Comparison of ENCODE assay signal across 10 mouse cellular contexts in genomic region chr11:5257151-5257862, GRCm38 (mm10). TPM values are rescaled to one million over a fixed set of nuclear protein-coding genes. Genes with fewer than 3 reads are reported as not detected.
DNase-seq lines count a peak whose midpoint lies in the region; ATAC-seq and TF ChIP-seq lines count a peak whose summit lies in the region.
"Had no signal": no experiment of that assay in that cellular context is flagged by ENCODE, and none has a peak within 500 bp of the region (broad histone marks: within the 10 kb centered on the region; RNA-seq: fewer than 3 reads in every experiment).

No protein-coding gene starts in this region.

- no peak for TF ChIP-seq POLR2A in embryonic fibroblast, embryonic 13.5 days (IDR thresholded peaks at IDR 0.05; ENCODE audit: low read depth, low read length)

- TF ChIP-seq CTCF in intestine, postnatal 0 days (IDR thresholded peaks at IDR 0.05; ENCODE audit: low read depth): no peak
- no peak for TF ChIP-seq CTCF in embryonic fibroblast, embryonic 13.5 days (IDR thresholded peaks at IDR 0.05; ENCODE audit: borderline replicate concordance, insufficient read depth, low read length)

- 76% methylated on average over 13 of the region's 13 CpGs for whole genome bisulfite sequencing in intestine, embryonic 16.5 days
- 75% methylated on average over 13 of the region's 13 CpGs for WGBS in intestine, postnatal 0 days
- WGBS in limb, embryonic 15.5 days: 64% methylated on average over 13 of the region's 13 CpGs

- 0 out of 2 replicates have a peak overlapping the region, but pooled peaks have one; percentile 13 for H3K27ac ChIP-seq in intestine, embryonic 16.5 days (ENCODE audit: low read length)
- H3K27ac ChIP-seq in intestine, postnatal 0 days (ENCODE audit: low read depth, low read length): no peak overlapping the region
- H3K27ac ChIP-seq in embryonic fibroblast, embryonic 13.5 days (ENCODE audit: insufficient read depth, low read length): peak overlapping the region; percentile 77
- peak overlapping the region; percentile 86 for H3K27ac ChIP-seq in limb, embryonic 15.5 days
- H3K27ac ChIP-seq: liver, embryonic 15.5 days had no signal

- peaks cover 12% of the 10 kb centered on the region for H3K4me1 ChIP-seq in intestine, embryonic 16.5 days (ENCODE audit: control insufficient read depth, insufficient read depth, low read length)
- no peaks in the 10 kb centered on the region; the same call in 1 of the 2 replicates for H3K4me1 ChIP-seq in intestine, postnatal 0 days (replicated peaks; ENCODE audit: control insufficient read depth, insufficient read depth, low read length)
- peaks cover 15% of the 10 kb centered on the region for H3K4me1 ChIP-seq in embryonic fibroblast, embryonic 13.5 days (ENCODE audit: control insufficient read depth, insufficient read depth, low read length)
- H3K4me1 ChIP-seq in limb, embryonic 15.5 days: peaks cover 62% of the 10 kb centered on the region

- H3K27me3 ChIP-seq in intestine, embryonic 16.5 days (replicated peaks; ENCODE audit: control insufficient read depth, insufficient read depth, low read length): no peaks in the 10 kb centered on the region
- no peaks in the 10 kb centered on the region for H3K27me3 ChIP-seq in intestine, postnatal 0 days (replicated peaks; ENCODE audit: control insufficient read depth, insufficient read depth, low read length)
- no peaks in the 10 kb centered on the region for H3K27me3 ChIP-seq in limb, embryonic 15.5 days

- no peaks in the 10 kb centered on the region for H3K9me3 ChIP-seq in intestine, embryonic 16.5 days (ENCODE audit: control insufficient read depth, low read length)
- no peaks in the 10 kb centered on the region for H3K9me3 ChIP-seq in intestine, postnatal 0 days (ENCODE audit: control insufficient read depth)
- H3K9me3 ChIP-seq in limb, embryonic 15.5 days: no peaks in the 10 kb centered on the region
- H3K9me3 ChIP-seq: hindbrain, embryonic 13.5 days; liver, embryonic 15.5 days had no signal

- DNase-seq in NIH3T3 (ENCODE audit: low read depth): peak; percentile 21
- no peak for DNase-seq in cerebellum, adult 11-12 months
- no peak for DNase-seq in left cerebral cortex, adult 8-10 months (ENCODE audit: low spot score in 2 of 2)
- no peak for DNase-seq in T-cell, adult 2 months (ENCODE audit: low spot score)

- no peak overlapping the region for H3K4me2 ChIP-seq in intestine, embryonic 16.5 days (ENCODE audit: low read depth, low read length)
- H3K4me2 ChIP-seq in intestine, postnatal 0 days (replicated peaks; ENCODE audit: low read depth): no peak overlapping the region
- no peak overlapping the region for H3K4me2 ChIP-seq in limb, embryonic 15.5 days
- H3K4me2 ChIP-seq: hindbrain, embryonic 13.5 days; liver, embryonic 15.5 days had no signal

- H3K9ac ChIP-seq in intestine, embryonic 16.5 days (ENCODE audit: low read depth, low read length): no peak overlapping the region
- no peak overlapping the region for H3K9ac ChIP-seq in intestine, postnatal 0 days (ENCODE audit: low read depth, low read length)
- no peak overlapping the region for H3K9ac ChIP-seq in limb, embryonic 15.5 days
- H3K9ac ChIP-seq: hindbrain, embryonic 13.5 days; liver, embryonic 15.5 days had no signal

- H3K4me3 ChIP-seq in intestine, embryonic 16.5 days (ENCODE audit: low read length): no peak overlapping the region
- no peak overlapping the region for H3K4me3 ChIP-seq in intestine, postnatal 0 days (ENCODE audit: low read depth, low read length)
- no peak overlapping the region for H3K4me3 ChIP-seq in embryonic fibroblast, embryonic 13.5 days (ENCODE audit: insufficient read depth, low read length)
- no peak overlapping the region for H3K4me3 ChIP-seq in limb, embryonic 15.5 days
- H3K4me3 ChIP-seq: hindbrain, embryonic 13.5 days; liver, embryonic 15.5 days had no signal

- H3K36me3 ChIP-seq in intestine, embryonic 16.5 days (ENCODE audit: control insufficient read depth, insufficient read depth, low read length): no peaks in the 10 kb centered on the region
- H3K36me3 ChIP-seq in intestine, postnatal 0 days (ENCODE audit: control insufficient read depth, insufficient read depth): no peaks in the 10 kb centered on the region
- H3K36me3 ChIP-seq in limb, embryonic 15.5 days: no peaks in the 10 kb centered on the region
- H3K36me3 ChIP-seq: hindbrain, embryonic 13.5 days; liver, embryonic 15.5 days had no signal

- no peak for ATAC-seq in intestine, embryonic 16.5 days
- ATAC-seq in intestine, postnatal 0 days: no peak
- no peak for ATAC-seq in limb, embryonic 15.5 days (ENCODE audit: insufficient number of reproducible peaks, low FRiP score, low TSS enrichment, low read depth)

RNA-seq across cellular contexts. Expression of gene Kremen1, which starts 4.1 kb away (rescaled TPM):
- polyA plus RNA-seq in intestine, embryonic 16.5 days (2015; fragmentation: Nextera tagmentation; extraction: Ambion mirVana): 9.1 and 10.5 TPM in 2 replicates
- 5.7 and 6.6 TPM in 2 replicates for polyA plus RNA-seq in intestine, postnatal 0 days (2015; fragmentation: Nextera tagmentation; extraction: Ambion mirVana)
- polyA plus RNA-seq in embryonic fibroblast, embryonic 13.5 days (2011; ENCODE audit: insufficient read length, low read depth, missing spikeins): 28.3 and 33.8 TPM in 2 replicates
- 37.6 and 42.9 TPM in 2 replicates for polyA plus RNA-seq in limb, embryonic 15.5 days (2015; fragmentation: Nextera tagmentation; extraction: Ambion mirVana)
- 10 to 100 TPM; 15.0 to 16.7 (median 15.7) TPM for total RNA-seq in left cerebral cortex, adult 8-10 months (2022)
